Mouse (Mus musculus) heart, embryonic 11.5 days (tissue): ENCODE results near the gene Ass1. TPM values are rescaled to one million over a fixed set of nuclear protein-coding genes. Genes with fewer than 3 reads are reported as not detected.

Source experiments
- ATAC-seq: fragments of 200-750 bp; cut with Nextera tagmentation; replicated peaks from 2 replicates; pipeline ENCODE4 v1.8.0; 2017; ENCODE audit warnings: moderate library complexity; ENCODE audit not compliant: insufficient number of reproducible peaks, low FRiP score, low TSS enrichment
- H3K27ac ChIP-seq: fragments of 300-500 bp; sonication (generic); 2 replicates; pipeline ENCODE4 v1.5.1; 2014; ENCODE audit warnings: mild to moderate bottlenecking, low read depth, low read length
- H3K27me3 ChIP-seq: fragments of 300-500 bp; sonication (generic); 2 replicates; pipeline ENCODE4 v1.6.1; 2014; ENCODE audit warnings: mild to moderate bottlenecking, low read length, mixed read lengths; ENCODE audit not compliant: control insufficient read depth, insufficient read depth
- H3K36me3 ChIP-seq: fragments of 300-500 bp; sonication (generic); 2 replicates; pipeline ENCODE4 v1.6.1; 2014; ENCODE audit warnings: mild to moderate bottlenecking, low read length, moderate library complexity, mixed read lengths; ENCODE audit not compliant: control insufficient read depth, insufficient read depth
- H3K4me1 ChIP-seq: fragments of 300-500 bp; sonication (generic); 2 replicates; pipeline ENCODE4 v1.6.1; 2014; ENCODE audit warnings: low read length; ENCODE audit not compliant: control insufficient read depth, insufficient read depth
- H3K4me2 ChIP-seq: fragments of 300-500 bp; sonication (generic); 2 replicates; pipeline ENCODE4 v1.6.1; 2014; ENCODE audit warnings: mild to moderate bottlenecking, moderate library complexity
- H3K4me3 ChIP-seq: fragments of 300-500 bp; sonication (generic); 2 replicates; pipeline ENCODE4 v1.5.1; 2014; ENCODE audit warnings: low read depth, low read length
- H3K9ac ChIP-seq: fragments of 300-500 bp; sonication (generic); 2 replicates; pipeline ENCODE4 v1.6.1; 2014; ENCODE audit warnings: mild to moderate bottlenecking, low read depth, low read length, moderate library complexity
- H3K9me3 ChIP-seq: fragments of 300-500 bp; sonication (generic); replicated peaks from 2 replicates; pipeline ENCODE4 v1.6.1; 2016; ENCODE audit warnings: low read length; ENCODE audit not compliant: control insufficient read depth
- WGBS: fragments of 180-500 bp; shearing (Covaris S2); extraction: QIAGEN DNeasy Blood & Tissue Kit; methylation state at CpG from one replicate; pipeline ENCODE4 v1.1.7; 2014; ENCODE audit not compliant: insufficient replicate concordance; 5-methylcytosine and 5-hydroxymethylcytosine counted together
- polyA plus RNA-seq: library from polyadenylated mRNA; unstranded; fragments of >200 nt; fragmentation: Nextera tagmentation; extraction: Ambion mirVana; gene quantifications from 2 replicates; pipeline ENCODE4 v1.2.1, GENCODE M21; 2014

Ass1 gene
- polyA plus RNA-seq, 1 experiment from 2014 or later, result 9.0 TPM

DNA sequence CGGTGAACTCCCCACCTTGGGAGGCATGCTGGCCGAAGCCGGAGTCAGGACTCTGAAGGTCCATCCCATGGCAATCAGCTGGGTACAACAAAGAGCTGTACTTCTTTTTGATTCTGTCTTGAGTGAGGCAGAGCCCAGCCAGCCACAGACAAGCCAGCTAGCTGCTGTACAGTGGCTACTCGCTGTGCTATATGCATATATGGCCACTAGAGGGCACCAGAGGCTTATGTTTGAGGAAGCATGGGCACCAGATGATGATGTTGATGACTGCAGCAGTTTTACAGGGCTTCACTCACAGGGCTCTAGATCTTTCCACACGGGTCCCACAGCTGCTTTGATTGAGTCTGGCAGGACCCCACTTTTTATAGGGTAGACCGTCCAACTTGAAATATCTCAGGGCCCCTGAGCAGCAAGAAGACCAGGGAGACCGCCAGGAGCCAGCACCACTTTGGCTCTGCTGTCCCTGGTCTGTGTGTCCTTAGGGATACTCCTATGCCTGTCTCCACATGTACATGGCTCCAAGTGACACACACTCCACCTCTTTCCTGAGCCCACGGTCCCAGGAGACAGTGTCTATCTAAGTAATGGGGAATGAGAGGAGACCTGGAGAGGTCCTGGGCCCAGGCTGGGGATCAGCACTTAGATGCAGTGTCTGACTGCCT, 13.0 kb downstream of the Ass1 start:
- Histone ChIP-seq H3K4me2 (no peak overlapping the region), H3K4me3 (no peak overlapping the region), H3K27ac (no peak overlapping the region), H3K36me3 (no peaks in the 10 kb centered on the region), H3K9me3 (no peaks in the 10 kb centered on the region), H3K9ac (no peak overlapping the region), H3K4me1 (no peaks in the 10 kb centered on the region), H3K27me3 (peaks cover 19% of the 10 kb centered on the region; the same call in 1 of the 2 replicates)
- 27% methylated on average over 8 of the region's 8 CpGs for WGBS
- no peak for ATAC-seq

GRCm38 (mm10) chr2:31484187-31484586, 14.2 kb downstream of the Ass1 start:
- 30% methylated on average over 5 of the region's 5 CpGs for WGBS
- no peak overlapping the region for H3K9ac ChIP-seq
- ATAC-seq, result no peak
- H3K4me3 ChIP-seq, result no peak overlapping the region
- no peak overlapping the region for H3K27ac ChIP-seq
- H3K27me3 ChIP-seq, result peaks cover 19% of the 10 kb centered on the region; the same call in 1 of the 2 replicates
- H3K4me2 ChIP-seq, result no peak overlapping the region
- no peaks in the 10 kb centered on the region for H3K36me3 ChIP-seq
- no peaks in the 10 kb centered on the region for H3K4me1 ChIP-seq
- H3K9me3 ChIP-seq, result no peaks in the 10 kb centered on the region

DNA sequence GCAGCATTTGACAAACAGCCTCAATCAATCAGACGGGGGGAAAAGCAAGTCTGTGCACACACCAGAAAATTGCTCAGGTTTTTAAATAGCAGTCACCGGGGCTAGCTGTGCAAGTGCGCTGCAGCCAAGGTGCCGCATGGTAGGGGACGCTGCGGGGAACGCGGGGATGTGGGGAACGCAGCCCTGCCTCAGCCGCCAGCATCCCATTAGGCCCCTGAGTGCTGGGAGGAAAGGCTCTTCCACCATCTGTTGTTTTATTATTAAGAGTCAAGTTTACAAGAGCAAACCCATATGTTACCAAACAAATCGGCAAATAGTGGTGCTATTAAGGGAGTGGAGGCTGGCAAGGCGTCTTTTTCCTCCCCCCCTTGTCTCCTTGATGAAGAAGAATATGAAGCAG, 19.2 kb downstream of the Ass1 start:
- Histone ChIP-seq H3K9ac (no peak overlapping the region), H3K4me1 (no peaks in the 10 kb centered on the region), H3K27me3 (peaks cover 9% of the 10 kb centered on the region), H3K4me2 (no peak overlapping the region), H3K36me3 (no peaks in the 10 kb centered on the region), H3K27ac (no peak overlapping the region), H3K9me3 (no peaks in the 10 kb centered on the region), H3K4me3 (no peak overlapping the region)
- WGBS, result 56% methylated on average over 12 of the region's 12 CpGs
- ATAC-seq, result no peak

DNA sequence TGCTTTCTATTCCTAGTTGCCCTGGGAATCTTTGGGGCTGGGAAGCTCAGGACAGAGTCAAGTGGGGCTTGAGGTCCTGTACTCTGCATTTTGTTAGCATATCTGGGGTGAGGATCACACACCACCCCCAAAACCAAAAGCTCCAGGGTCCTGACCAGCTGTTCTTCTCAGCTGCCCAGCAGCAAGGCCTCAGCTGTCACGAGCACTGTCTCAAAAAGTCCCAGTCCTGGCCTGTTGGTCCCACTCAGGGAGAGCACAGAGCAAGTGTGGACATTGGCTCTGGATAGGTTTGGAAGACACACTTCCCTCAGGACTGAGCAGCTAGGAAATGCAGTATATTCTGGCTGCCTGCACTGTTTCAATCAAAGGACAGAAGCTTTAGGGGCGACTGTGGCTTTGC, 20.5 kb downstream of the Ass1 start:
- Histone ChIP-seq H3K27ac (no peak overlapping the region), H3K27me3 (peaks cover 3% of the 10 kb centered on the region; the same call in 1 of the 2 replicates), H3K4me3 (no peak overlapping the region), H3K9ac (no peak overlapping the region), H3K4me2 (no peak overlapping the region), H3K9me3 (no peaks in the 10 kb centered on the region), H3K36me3 (no peaks in the 10 kb centered on the region), H3K4me1 (no peaks in the 10 kb centered on the region)
- ATAC-seq, result no peak
- WGBS, result 75% methylated on average over 2 of the region's 2 CpGs

DNA sequence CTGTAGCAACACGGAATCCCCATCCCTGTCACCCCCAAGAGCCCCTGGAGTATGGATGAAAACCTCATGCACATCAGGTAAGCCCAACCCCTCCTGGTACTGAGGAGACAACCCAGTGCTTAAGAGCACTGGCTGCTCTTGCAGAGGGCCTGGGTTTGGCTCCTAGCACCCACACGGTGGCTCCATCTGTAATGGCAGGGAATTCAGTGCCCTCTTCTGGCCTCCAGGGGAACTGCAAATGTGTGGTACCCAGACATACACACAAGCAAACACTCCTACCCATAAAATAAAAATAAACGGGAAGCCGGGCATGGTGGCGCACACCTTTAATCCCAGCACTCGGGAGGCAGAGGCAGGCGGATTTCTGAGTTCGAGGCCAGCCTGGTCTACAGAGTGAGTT, 22.3 kb downstream of the Ass1 start:
- Histone ChIP-seq H3K4me1 (no peaks in the 10 kb centered on the region), H3K9me3 (no peaks in the 10 kb centered on the region), H3K27me3 (peaks cover 3% of the 10 kb centered on the region; the same call in 1 of the 2 replicates), H3K9ac (no peak overlapping the region), H3K4me3 (no peak overlapping the region), H3K27ac (no peak overlapping the region), H3K4me2 (no peak overlapping the region), H3K36me3 (no peaks in the 10 kb centered on the region)
- ATAC-seq, result no peak
- WGBS, result 91% methylated on average over 8 of the region's 8 CpGs

- Histone ChIP-seq H3K27ac (no peak overlapping the region), H3K27me3 (peaks cover 6% of the 10 kb centered on the region), H3K9me3 (no peaks in the 10 kb centered on the region), H3K36me3 (no peaks in the 10 kb centered on the region), H3K4me3 (no peak overlapping the region), H3K9ac (no peak overlapping the region), H3K4me2 (no peak overlapping the region), H3K4me1 (no peaks in the 10 kb centered on the region)
- WGBS, result 75% methylated on average over 11 of the region's 11 CpGs
- no peak for ATAC-seq
These were observed 23.2 kb downstream of the Ass1 start for GRCm38 (mm10) chr2:31493243-31493642.

DNA sequence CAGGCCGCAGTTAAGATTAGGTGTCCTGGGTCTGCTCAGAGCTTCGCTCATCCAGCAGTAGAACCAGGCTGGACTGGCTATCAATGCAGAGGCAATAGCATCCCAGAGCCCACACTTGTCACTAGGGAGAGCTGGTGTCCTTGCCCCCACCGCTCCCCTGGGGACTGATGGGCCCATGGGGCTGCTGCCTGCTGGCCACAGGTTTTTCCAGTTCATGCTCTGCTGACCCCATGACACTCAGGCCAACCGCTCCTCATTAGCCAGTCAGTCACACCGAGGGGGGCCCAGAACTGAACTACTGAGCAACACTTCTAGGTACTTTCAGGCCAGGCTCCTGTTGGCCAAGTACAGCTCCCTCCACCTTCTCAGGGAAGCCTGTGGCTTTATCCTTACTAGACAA, 24.3 kb downstream of the Ass1 start:
- no peak for ATAC-seq
- Histone ChIP-seq H3K4me1 (no peaks in the 10 kb centered on the region), H3K4me2 (no peak overlapping the region), H3K9ac (no peak overlapping the region), H3K27me3 (peaks cover 13% of the 10 kb centered on the region), H3K9me3 (no peaks in the 10 kb centered on the region), H3K27ac (no peak overlapping the region), H3K36me3 (no peaks in the 10 kb centered on the region), H3K4me3 (no peak overlapping the region)
- whole genome bisulfite sequencing, result 78% methylated on average over 5 of the region's 5 CpGs

DNA sequence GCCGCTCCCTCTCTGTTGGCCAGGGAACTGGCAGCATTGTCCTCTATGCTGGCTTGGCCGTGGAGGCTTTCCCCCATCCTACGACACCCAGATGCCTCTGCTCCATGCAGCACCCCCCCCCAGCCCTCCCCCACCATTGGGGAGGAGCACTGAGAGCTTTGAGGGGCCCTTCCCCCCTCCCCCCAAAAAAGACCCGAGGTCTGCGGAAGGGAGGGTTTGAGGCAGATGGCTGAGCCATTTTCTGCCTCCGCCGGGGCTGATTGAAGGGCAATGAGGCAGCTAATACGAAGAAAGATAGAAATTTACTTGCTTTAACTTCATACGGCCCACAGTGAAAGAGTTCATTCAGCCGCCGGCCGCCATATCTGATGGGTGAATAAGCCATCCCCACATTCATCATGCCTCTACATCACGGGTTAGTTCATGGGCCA, 25.1 kb downstream of the Ass1 start:
- H3K4me3 ChIP-seq, result no peak overlapping the region
- H3K4me2 ChIP-seq, result no peak overlapping the region
- no peak overlapping the region for H3K9ac ChIP-seq
- H3K27ac ChIP-seq, result no peak overlapping the region
- 70% methylated on average over 13 of the region's 13 CpGs for WGBS
- no peaks in the 10 kb centered on the region for H3K4me1 ChIP-seq
- H3K36me3 ChIP-seq, result no peaks in the 10 kb centered on the region
- H3K27me3 ChIP-seq, result peaks cover 13% of the 10 kb centered on the region
- no peak for ATAC-seq
- H3K9me3 ChIP-seq, result no peaks in the 10 kb centered on the region

DNA sequence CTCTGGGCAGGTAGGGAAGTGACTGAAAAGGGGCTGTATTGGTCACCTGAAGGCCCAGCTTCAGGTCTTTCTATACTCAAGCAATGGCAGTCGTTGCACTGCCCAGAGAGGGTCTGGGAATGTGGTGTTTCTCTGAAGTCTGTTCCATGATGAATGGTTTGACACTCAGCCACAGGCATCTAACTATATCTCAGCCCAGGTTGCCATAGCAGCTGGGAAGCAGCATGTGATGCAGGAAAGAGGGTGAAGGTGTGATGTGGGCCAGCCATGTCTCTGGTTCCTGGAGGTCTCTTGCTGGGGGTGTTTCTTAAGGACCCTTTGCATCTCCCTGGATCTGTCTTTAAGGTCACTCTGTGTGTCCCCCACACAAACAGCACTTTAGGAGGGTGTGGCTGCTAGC, 26.1 kb downstream of the Ass1 start:
- no peak overlapping the region for H3K9ac ChIP-seq
- H3K4me1 ChIP-seq, result no peaks in the 10 kb centered on the region
- 30% methylated on average over 1 of the region's 1 CpGs for WGBS
- no peaks in the 10 kb centered on the region for H3K36me3 ChIP-seq
- no peaks in the 10 kb centered on the region for H3K9me3 ChIP-seq
- no peak overlapping the region for H3K4me2 ChIP-seq
- H3K27me3 ChIP-seq, result peaks cover 15% of the 10 kb centered on the region
- no peak for ATAC-seq
- H3K4me3 ChIP-seq, result no peak overlapping the region
- no peak overlapping the region for H3K27ac ChIP-seq
